Mouse (Mus musculus): ENCODE results near the gene Hand1.
"Not testable (repeated sequence)": the region's sequence is repeated elsewhere in the genome, so short reads cannot be mapped to it uniquely, and the experiment has no call there.

Hand1 gene

GRCm38 (mm10) chr11:57832552-57833201 is at the start of gene Hand1:
Hand1 (minus strand) TSS chr11:57832818.
- no peak for DNase-seq

GRCm38 (mm10) chr11:57876157-57876556 is 43.5 kb upstream of the Hand1 start:
- no peak for DNase-seq

- no peak for DNase-seq
Observed at GRCm38 (mm10) chr11:57873014-57873413, 40.4 kb upstream of the Hand1 start.

GRCm38 (mm10) chr11:57868753-57869460 is 36.3 kb upstream of the Hand1 start:
- DNase-seq = no peak

- DNase-seq = no peak
Observed at GRCm38 (mm10) chr11:57866466-57866865, 33.8 kb upstream of the Hand1 start.

- no peak for DNase-seq
Observed at GRCm38 (mm10) chr11:57864577-57864976, 32.0 kb upstream of the Hand1 start.

- no peak for DNase-seq
Observed at GRCm38 (mm10) chr11:57862088-57862487, 29.5 kb upstream of the Hand1 start.

- DNase-seq = no peak
Observed at GRCm38 (mm10) chr11:57857709-57858108, 25.1 kb upstream of the Hand1 start.

- no peak for DNase-seq
Observed at GRCm38 (mm10) chr11:57853571-57853970, 21.0 kb upstream of the Hand1 start.

- no peak for DNase-seq
Observed at GRCm38 (mm10) chr11:57850931-57851330, 18.3 kb upstream of the Hand1 start.

GRCm38 (mm10) chr11:57850298-57850697 is 17.7 kb upstream of the Hand1 start:
- DNase-seq = no peak

- no peak for DNase-seq
Observed at GRCm38 (mm10) chr11:57847396-57847795, 14.8 kb upstream of the Hand1 start.

GRCm38 (mm10) chr11:57846421-57847363 is 14.1 kb upstream of the Hand1 start:
- not testable (repeated sequence) for DNase-seq

- DNase-seq = no peak
Observed at GRCm38 (mm10) chr11:57841391-57841790, 8.8 kb upstream of the Hand1 start.

- no peak for DNase-seq
Observed at GRCm38 (mm10) chr11:57840986-57841385, 8.4 kb upstream of the Hand1 start.

GRCm38 (mm10) chr11:57837861-57838680 is 5.5 kb upstream of the Hand1 start:
- DNase-seq = no peak

GRCm38 (mm10) chr11:57836872-57837680 is 4.5 kb upstream of the Hand1 start:
- no peak for DNase-seq

- DNase-seq = no peak
Observed at GRCm38 (mm10) chr11:57836401-57836800, 3.8 kb upstream of the Hand1 start.

GRCm38 (mm10) chr11:57835931-57836330 is 3.3 kb upstream of the Hand1 start:
- DNase-seq = no peak

GRCm38 (mm10) chr11:57835331-57835730 is 2.7 kb upstream of the Hand1 start:
- no peak for DNase-seq

- no peak for DNase-seq
Observed at GRCm38 (mm10) chr11:57834031-57834430, 1.4 kb upstream of the Hand1 start.
